Mouse (Mus musculus) gastrocnemius, adult 8-10 months (tissue): ENCODE results near the gene Gm20388. TPM values are rescaled to one million over a fixed set of nuclear protein-coding genes. Genes with fewer than 3 reads are reported as not detected.
A peak's percentile ranks its signal among the peaks of the same experiment; 100 is the strongest.

ENCODE experiments used
- DNase-seq, 2 experiments: peaks; one replicate each; pipeline ENCODE4 v3.0.0; 2022; ENCODE audit warnings: low spot score in 2 of 2
- total RNA-seq, 4 experiments: library from RNA; stranded (reverse); gene quantifications; 2 replicates each; pipeline ENCODE4 v1.2.4; 2022

Gene Gm20388
- total RNA-seq, 4 experiments from 2014 or later: 4.4 to 20.0 (median 7.9) TPM; not detected in 1

- no peak for DNase-seq
These were observed 985.6 kb downstream of the Gm20388 start for GRCm38 (mm10) chr8:120896203-120896602.

GRCm38 (mm10) chr8:120898008-120898407 is 987.4 kb downstream of the Gm20388 start:
- DNase-seq: peak in 1 of 2 experiments; percentile 14

DNA sequence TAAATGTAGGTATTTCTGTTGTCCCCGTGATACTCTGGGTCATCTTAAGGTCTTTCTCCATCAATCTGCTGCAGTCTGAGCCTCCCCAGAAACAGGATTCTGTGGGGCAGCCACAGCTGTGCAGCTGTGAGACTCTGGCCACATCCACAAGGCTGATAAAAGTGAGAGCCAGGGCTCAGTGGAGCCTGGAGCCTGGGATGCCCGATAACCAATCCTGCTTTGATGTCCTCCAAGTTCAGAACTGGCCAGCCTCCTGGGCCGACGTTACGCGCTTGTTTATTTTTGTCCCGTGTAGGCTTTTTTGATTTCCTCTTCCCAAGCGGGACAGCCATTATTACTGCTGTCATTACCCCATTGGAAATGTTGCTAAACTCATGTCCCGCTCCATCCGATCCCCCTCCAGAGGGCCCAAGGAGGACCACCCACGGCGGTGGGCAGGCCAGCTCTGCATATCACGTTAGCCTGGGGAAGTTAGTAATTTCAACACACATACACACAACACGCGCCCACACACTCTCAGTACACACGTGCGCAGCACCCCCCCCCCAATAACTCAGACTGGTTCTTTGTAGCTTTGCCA is 988.3 kb downstream of the Gm20388 start:
- no peak for DNase-seq

GRCm38 (mm10) chr8:120902346-120902745 is 991.7 kb downstream of the Gm20388 start:
- no peak for DNase-seq

DNA sequence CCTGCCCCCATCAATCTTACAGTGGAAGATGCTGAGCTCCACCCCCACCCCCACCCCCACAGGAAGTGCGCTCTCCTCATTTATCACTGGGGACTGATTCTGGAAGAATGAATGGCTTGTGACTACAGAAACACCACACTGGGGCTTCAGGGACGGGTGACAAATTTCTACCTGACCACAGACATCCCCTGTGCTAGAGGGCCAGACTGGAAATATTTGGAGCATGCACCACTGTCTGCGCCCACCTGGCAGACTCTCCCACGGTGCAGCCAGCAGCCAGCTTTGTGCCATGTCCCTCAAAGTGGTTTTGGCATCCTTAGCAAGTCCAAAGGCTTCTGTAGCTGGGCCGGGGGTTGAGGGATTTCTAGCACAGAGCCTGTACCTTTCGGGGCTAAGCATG is 997.0 kb downstream of the Gm20388 start:
- no peak for DNase-seq

DNA sequence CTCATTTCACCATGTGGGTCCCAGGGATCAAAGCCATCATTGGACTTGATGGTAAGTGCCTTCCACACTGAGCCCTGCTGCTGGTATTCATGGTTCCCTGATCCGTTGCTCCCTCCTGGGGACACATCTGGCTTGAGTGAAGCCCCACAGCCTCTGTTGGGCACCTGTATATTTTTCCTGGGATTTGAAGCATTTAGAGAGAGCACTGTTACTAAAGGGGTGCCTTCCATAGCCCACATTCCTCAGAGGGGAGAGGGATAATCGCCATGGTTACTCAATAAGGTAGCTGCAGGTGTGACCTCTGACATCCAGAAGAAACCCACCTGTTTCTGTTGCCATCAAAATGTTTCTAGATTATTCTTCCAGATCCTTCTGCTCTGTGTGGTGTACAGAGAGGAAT is 1000.3 kb downstream of the Gm20388 start:
- no peak for DNase-seq

GRCm38 (mm10) chr8:120912463-120912862 is 1001.8 kb downstream of the Gm20388 start:
- DNase-seq: no peak

- no peak for DNase-seq
These were observed 1006.3 kb downstream of the Gm20388 start for GRCm38 (mm10) chr8:120916831-120917435.

GRCm38 (mm10) chr8:120920527-120920926 is 1009.9 kb downstream of the Gm20388 start:
- no peak for DNase-seq

DNA sequence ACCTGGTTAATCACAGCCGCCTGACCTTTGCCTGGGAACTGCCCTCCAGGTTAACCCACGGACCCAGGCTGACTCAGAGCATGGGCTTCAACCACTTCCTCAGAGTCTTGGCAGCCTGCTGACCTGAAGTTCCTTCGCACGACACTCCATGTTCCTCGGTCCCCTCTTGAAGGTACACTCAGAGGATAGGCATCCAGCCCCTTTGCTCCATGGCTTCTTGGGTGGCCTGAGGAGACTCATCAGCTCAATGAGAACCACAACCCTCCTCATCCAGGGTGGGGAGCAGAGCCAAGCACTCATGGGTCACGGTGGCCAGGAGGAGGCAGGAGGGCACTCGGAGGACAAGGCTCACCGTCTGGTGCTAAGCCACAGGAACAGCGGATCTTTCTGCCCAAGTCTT is 1015.6 kb downstream of the Gm20388 start:
- no peak for DNase-seq

- no peak for DNase-seq
These were observed 1017.4 kb downstream of the Gm20388 start for GRCm38 (mm10) chr8:120928082-120928481.

DNA sequence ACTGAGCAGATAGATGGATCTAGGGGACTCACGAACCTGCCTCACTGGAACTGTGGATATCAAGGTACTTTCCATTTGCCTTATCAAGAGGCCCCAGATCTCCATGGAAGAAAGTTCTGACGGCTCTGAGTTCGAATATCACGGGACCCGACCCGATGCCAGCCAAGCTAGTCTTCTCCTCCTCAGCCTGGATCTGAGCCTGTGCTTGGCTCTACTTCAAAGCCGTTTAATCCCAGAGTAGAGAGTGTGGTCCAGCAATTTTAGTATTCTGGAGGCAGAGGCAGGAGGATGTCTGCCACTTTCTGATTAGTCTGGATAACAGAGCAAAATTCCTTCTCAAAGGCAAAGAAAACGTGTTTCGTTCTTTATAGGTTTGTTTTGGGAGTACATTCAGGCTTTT is 1024.0 kb downstream of the Gm20388 start:
- no peak for DNase-seq

GRCm38 (mm10) chr8:120936685-120937084 is 1026.0 kb downstream of the Gm20388 start:
- no peak for DNase-seq

GRCm38 (mm10) chr8:120937474-120937873 is 1026.8 kb downstream of the Gm20388 start:
- DNase-seq: no peak

DNA sequence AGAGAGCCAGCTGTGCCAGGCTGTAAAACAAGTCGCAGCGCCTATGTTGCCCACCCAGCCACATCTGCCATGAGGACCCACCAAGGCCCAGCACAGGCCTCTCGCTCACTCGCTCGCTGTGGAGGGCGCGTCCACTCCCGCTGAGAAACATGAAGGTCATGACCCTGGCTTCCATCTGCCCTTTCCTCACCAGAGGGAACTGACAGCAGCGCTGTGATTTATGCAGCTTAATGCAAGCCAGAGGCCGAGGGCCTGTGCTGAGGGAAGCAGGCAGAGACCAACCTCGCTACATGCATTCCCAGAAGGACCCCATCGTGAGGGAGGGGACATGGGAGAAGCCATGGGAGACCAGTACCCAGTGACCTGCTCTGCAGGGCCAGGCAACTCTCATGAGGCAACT is 1029.6 kb downstream of the Gm20388 start:
- no peak for DNase-seq

- peak in 1 of 2 experiments; percentile 17 for DNase-seq
These were observed 1036.6 kb downstream of the Gm20388 start for GRCm38 (mm10) chr8:120947240-120947639.

GRCm38 (mm10) chr8:120948050-120948595 is 1037.5 kb downstream of the Gm20388 start:
- no peak for DNase-seq

- no peak for DNase-seq
These were observed 1038.2 kb downstream of the Gm20388 start for GRCm38 (mm10) chr8:120948620-120949491.

- no peak for DNase-seq
These were observed 1040.1 kb downstream of the Gm20388 start for GRCm38 (mm10) chr8:120950674-120951218.

GRCm38 (mm10) chr8:120959470-120959891 is 1048.8 kb downstream of the Gm20388 start:
- DNase-seq: no peak

GRCm38 (mm10) chr8:120962606-120963380 is 1052.2 kb downstream of the Gm20388 start:
- peak in 1 of 2 experiments; percentile 22 for DNase-seq
